Mouse (Mus musculus) heart, adult 10 weeks (tissue): ENCODE data around the gene Nell2. TPM values are rescaled to one million over a fixed set of nuclear protein-coding genes. Genes with fewer than 3 reads are reported as not detected.

Experiments
- polyA plus RNA-seq: library from polyadenylated mRNA; stranded (reverse); fragments of 350-450 nt; fragmentation: Illumina TruSeq; extraction: RNeasy Lipid Tissue Mini Kit (QIAGEN cat#74804); gene quantifications from one replicate; pipeline ENCODE4 v1.2.3, GENCODE M21; 2014; ENCODE audit warnings: low read depth, low replicate concordance

The Nell2 gene
- polyA plus RNA-seq, result not detected

GRCm38 (mm10) chr15:95527948-95528861 lies at the start of gene Nell2:
Gene Nell2, minus strand, starts transcription at chr15:95528559.

Other genes with a start within 250 kb of the Nell2 start
- not detected for gene Dbx2, start 127.4 kb upstream of the Nell2 start, polyA plus RNA-seq